Mouse (Mus musculus) cerebellum, postnatal 36 days (tissue): ENCODE measurements around the gene Susd4.

Experiments
- DNase-seq, 2 experiments: peaks; one replicate each; pipeline ENCODE4 v3.0.0; 2021 to 2022; ENCODE audit warnings: mixed read lengths in 2 of 2

Susd4 gene

GRCm38 (mm10) chr1:182763716-182764461, at the start of gene Susd4:
Gene Susd4, plus strand, starts transcription at chr1:182763860.
- peak; percentile 81 to 86 for DNase-seq

- no peak for DNase-seq
Measured at GRCm38 (mm10) chr1:182714236-182714935, 49.3 kb upstream of the Susd4 start.

- DNase-seq: no peak
Measured at GRCm38 (mm10) chr1:182727541-182727940, 36.1 kb upstream of the Susd4 start.

GRCm38 (mm10) chr1:182729002-182729401, 34.7 kb upstream of the Susd4 start:
- no peak for DNase-seq

- no peak for DNase-seq
Measured at GRCm38 (mm10) chr1:182732695-182733094, 31.0 kb upstream of the Susd4 start.

- DNase-seq: no peak
Measured at GRCm38 (mm10) chr1:182735891-182736290, 27.8 kb upstream of the Susd4 start.

GRCm38 (mm10) chr1:182747081-182747480, 16.6 kb upstream of the Susd4 start:
- DNase-seq: no peak

- no peak for DNase-seq
Measured at GRCm38 (mm10) chr1:182747834-182748233, 15.8 kb upstream of the Susd4 start.

GRCm38 (mm10) chr1:182749080-182749479, 14.6 kb upstream of the Susd4 start, which contains the start of gene Ccdc185:
Gene Ccdc185, minus strand, starts transcription at chr1:182749180.
- DNase-seq: peak in 1 of 2 experiments; percentile 7

- no peak for DNase-seq
Measured at GRCm38 (mm10) chr1:182751301-182751700, 12.4 kb upstream of the Susd4 start.

GRCm38 (mm10) chr1:182753694-182754093, 10.0 kb upstream of the Susd4 start:
- DNase-seq: no peak

GRCm38 (mm10) chr1:182754865-182755264, 8.8 kb upstream of the Susd4 start:
- no peak for DNase-seq

- no peak for DNase-seq
Measured at GRCm38 (mm10) chr1:182758783-182759182, 4.9 kb upstream of the Susd4 start.

GRCm38 (mm10) chr1:182763191-182763715, 407 bp upstream of the Susd4 start:
- no peak for DNase-seq

GRCm38 (mm10) chr1:182764541-182765281, 1.1 kb downstream of the Susd4 start:
- peak; percentile 34 to 39 for DNase-seq

- DNase-seq: no peak
Measured at GRCm38 (mm10) chr1:182775576-182775975, 11.9 kb downstream of the Susd4 start.

GRCm38 (mm10) chr1:182776749-182777410, 13.2 kb downstream of the Susd4 start:
- DNase-seq: peak; percentile 21 to 39

GRCm38 (mm10) chr1:182778225-182778624, 14.6 kb downstream of the Susd4 start:
- no peak for DNase-seq

GRCm38 (mm10) chr1:182779024-182779520, 15.4 kb downstream of the Susd4 start:
- DNase-seq: no peak

- no peak for DNase-seq
Measured at GRCm38 (mm10) chr1:182783774-182784173, 20.1 kb downstream of the Susd4 start.

GRCm38 (mm10) chr1:182784784-182785183, 21.1 kb downstream of the Susd4 start:
- DNase-seq: peak in 1 of 2 experiments; percentile 22

- DNase-seq: no peak
Measured at GRCm38 (mm10) chr1:182785504-182785903, 21.8 kb downstream of the Susd4 start.
